8 mouse cellular contexts compared by ENCODE assay signal in genomic region chr7:130673169-130674033, GRCm38 (mm10).
A peak's percentile ranks its signal among the peaks of the same experiment; 100 is the strongest.
DNase-seq lines count a peak whose midpoint lies in the region; ATAC-seq and TF ChIP-seq lines count a peak whose summit lies in the region.

No protein-coding gene starts in this region.

- 69% methylated on average over 9 of the region's 9 CpGs for WGBS in kidney, embryonic 15.5 days
- WGBS in lung, postnatal 0 days, result 66% methylated on average over 9 of the region's 9 CpGs
- WGBS in stomach, embryonic 16.5 days, result 54% methylated on average over 9 of the region's 9 CpGs

- peaks cover 0 to 5% of the 10 kb centered on the region in 2 experiments; a peak in 1 of 4 replicates for H3K4me1 ChIP-seq in CH12.LX (ENCODE audit: control insufficient read depth in 1 of 2, insufficient read depth in 2 of 2)
- peaks cover 44% of the 10 kb centered on the region for H3K4me1 ChIP-seq in kidney, embryonic 15.5 days
- peaks cover 20% of the 10 kb centered on the region for H3K4me1 ChIP-seq in lung, postnatal 0 days (ENCODE audit: insufficient read depth, low read depth, low read length)
- peaks cover 47% of the 10 kb centered on the region for H3K4me1 ChIP-seq in stomach, embryonic 16.5 days (ENCODE audit: control insufficient read depth, insufficient read depth, low read length)

- no peaks in the 10 kb centered on the region for H3K36me3 ChIP-seq in CH12.LX (replicated peaks in 1 of 2; ENCODE audit: control insufficient read depth in 1 of 2, insufficient read depth in 1 of 2, low read length in 1 of 2)
- H3K36me3 ChIP-seq in kidney, embryonic 15.5 days, result peaks cover 16% of the 10 kb centered on the region
- H3K36me3 ChIP-seq in lung, postnatal 0 days (ENCODE audit: insufficient read depth, low read length), result no peaks in the 10 kb centered on the region
- H3K36me3 ChIP-seq in stomach, embryonic 16.5 days (ENCODE audit: control insufficient read depth, insufficient read depth, low read length), result peaks cover 5% of the 10 kb centered on the region

- no peaks in the 10 kb centered on the region for H3K9me3 ChIP-seq in CH12.LX (replicated peaks; ENCODE audit: low read length)
- 0 out of 2 replicates have a peak, but pooled peaks cover 4% of the 10 kb centered on the region for H3K9me3 ChIP-seq in kidney, embryonic 15.5 days (replicated peaks)
- H3K9me3 ChIP-seq in lung, postnatal 0 days (ENCODE audit: low read length), result no peaks in the 10 kb centered on the region
- H3K9me3 ChIP-seq in stomach, embryonic 16.5 days (replicated peaks; ENCODE audit: control insufficient read depth, low read length), result 0 out of 2 replicates have a peak, but pooled peaks cover 3% of the 10 kb centered on the region

- no peak overlapping the region for H3K27ac ChIP-seq in CH12.LX (ENCODE audit: insufficient read depth, low read depth)
- H3K27ac ChIP-seq in kidney, embryonic 15.5 days, result 0 out of 2 replicates have a peak overlapping the region, but pooled peaks have one; percentile 13
- no peak overlapping the region for H3K27ac ChIP-seq in lung, postnatal 0 days (ENCODE audit: low read length)
- peak overlapping the region; percentile 95 for H3K27ac ChIP-seq in stomach, embryonic 16.5 days (ENCODE audit: low read length)

- H3K27me3 ChIP-seq in CH12.LX (replicated peaks), result peaks cover 45% of the 10 kb centered on the region
- no peaks in the 10 kb centered on the region for H3K27me3 ChIP-seq in kidney, embryonic 15.5 days
- H3K27me3 ChIP-seq in lung, postnatal 0 days (replicated peaks; ENCODE audit: insufficient read depth, low read length), result no peaks in the 10 kb centered on the region
- H3K27me3 ChIP-seq in stomach, embryonic 16.5 days (ENCODE audit: control insufficient read depth, insufficient read depth, low read length), result no peaks in the 10 kb centered on the region

- H3K79me2 ChIP-seq in CH12.LX (replicated peaks; ENCODE audit: control insufficient read depth, extremely low read depth, insufficient read depth, poor library complexity, severe bottlenecking), result no peaks in the 10 kb centered on the region

- no peak for TF ChIP-seq EP300 in CH12.LX (IDR thresholded peaks at IDR 0.05; ENCODE audit: low read length)
- TF ChIP-seq EP300 in lung, postnatal 0 days (IDR thresholded peaks at IDR 0.05), result no peak

- no peak overlapping the region for H3K4me2 ChIP-seq in CH12.LX (ENCODE audit: insufficient read depth, low read depth, poor library complexity, severe bottlenecking)
- no peak overlapping the region for H3K4me2 ChIP-seq in kidney, embryonic 15.5 days
- H3K4me2 ChIP-seq in lung, postnatal 0 days (replicated peaks; ENCODE audit: low read depth, low read length), result no peak overlapping the region
- no peak overlapping the region for H3K4me2 ChIP-seq in stomach, embryonic 16.5 days (ENCODE audit: low read depth, low read length)

- no peak for TF ChIP-seq POLR2A in CH12.LX (IDR thresholded peaks at IDR 0.05; ENCODE audit: low read depth, low read length)

- in situ Hi-C loops in CH12.LX (cut with MboI; ENCODE audit: low pct_ligation_motif_present, low pct_unique_long_range_greater_than_20kb, low sequenced_read_pairs), result no loop called here

- peak; percentile 68 for DNase-seq in adrenal gland, adult 2 months
- DNase-seq in adrenal gland, postnatal 4 days (ENCODE audit: low spot score in 2 of 2), result no peak
- peak; percentile 50 for DNase-seq in CH12.LX (ENCODE audit: extremely low read depth)
- peak; percentile 74 for DNase-seq in cerebellum, adult 9-10 months
- peak; percentile 83 for DNase-seq in lung, postnatal 0 days (ENCODE audit: low spot score)

- dilution Hi-C loops in CH12.LX (cut with MboI; ENCODE audit: extremely low pct_ligation_motif_present, extremely low pct_unique_long_range_greater_than_20kb, low sequenced_read_pairs), result no loop called here

- ATAC-seq in granulocyte monocyte progenitor cell, adult 5-6 weeks (replicated peaks; ENCODE audit: poor library complexity, severe bottlenecking), result peak; percentile 74
- ATAC-seq in kidney, embryonic 15.5 days (replicated peaks; ENCODE audit: low FRiP score), result peak; percentile 35; the same call in 1 of the 2 replicates
- peak; percentile 39 for ATAC-seq in lung, postnatal 0 days
- peak; percentile 77 for ATAC-seq in stomach, embryonic 16.5 days (ENCODE audit: insufficient read depth, low FRiP score)

- no peak overlapping the region for H3K4me3 ChIP-seq in CH12.LX (replicated peaks in 1 of 3; ENCODE audit: low read depth in 2 of 3, low read length in 2 of 3, poor library complexity in 1 of 3)
- H3K4me3 ChIP-seq in kidney, embryonic 15.5 days (replicated peaks), result no peak overlapping the region
- no peak overlapping the region for H3K4me3 ChIP-seq in lung, postnatal 0 days (ENCODE audit: low read depth, low read length)
- H3K4me3 ChIP-seq in stomach, embryonic 16.5 days (replicated peaks; ENCODE audit: low read length), result no peak overlapping the region

- TF ChIP-seq CTCF in CH12.LX (conservative IDR thresholded peaks at IDR 0.05 in 1 of 2, IDR thresholded peaks at IDR 0.05 in 1 of 2; ENCODE audit: low read depth in 2 of 2, low read length in 2 of 2), result peak; percentile 64 to 93; a peak in 3 of 4 replicates
- TF ChIP-seq CTCF in lung, postnatal 0 days (IDR thresholded peaks at IDR 0.05), result peak; percentile 90

- H3K9ac ChIP-seq in CH12.LX (ENCODE audit: insufficient read depth, low read depth), result no peak overlapping the region
- no peak overlapping the region for H3K9ac ChIP-seq in kidney, embryonic 15.5 days
- no peak overlapping the region for H3K9ac ChIP-seq in lung, postnatal 0 days (replicated peaks; ENCODE audit: low read depth)
- H3K9ac ChIP-seq in stomach, embryonic 16.5 days (ENCODE audit: low read length), result peak overlapping the region; percentile 58

- TF ChIP-seq RAD21 in CH12.LX (IDR thresholded peaks at IDR 0.05; ENCODE audit: low read depth, low read length), result peak; percentile 89

TF ChIP-seq in CH12.LX, 34 proteins besides CTCF, POLR2A, EP300 and RAD21:
- TF ChIP-seq MAFK (IDR thresholded peaks at IDR 0.05; ENCODE audit: insufficient replicate concordance, low read length), result no peak
- TF ChIP-seq SMC3 (IDR thresholded peaks at IDR 0.05; ENCODE audit: low read depth, low read length), result peak; percentile 77
- TF ChIP-seq ZNF384 (IDR thresholded peaks at IDR 0.05; ENCODE audit: low read depth, low read length), result no peak
- TF ChIP-seq TCF12 (IDR thresholded peaks at IDR 0.05; ENCODE audit: low read depth, low read length), result no peak
- TF ChIP-seq ZKSCAN1 (IDR thresholded peaks at IDR 0.05; ENCODE audit: borderline replicate concordance, low read depth, low read length), result no peak
- TF ChIP-seq ZC3H11A (IDR thresholded peaks at IDR 0.05; ENCODE audit: low read depth, low read length), result peak; percentile 32; the same call in 1 of the 2 replicates
- no peak for TF ChIP-seq RCOR1 (conservative IDR thresholded peaks at IDR 0.05; ENCODE audit: low read depth, low read length)
- no peak for TF ChIP-seq MAX (IDR thresholded peaks at IDR 0.05; ENCODE audit: low read length)
- 0 out of 2 replicates have a peak, but pooled peaks have one; percentile 13 for TF ChIP-seq IRF4 (IDR thresholded peaks at IDR 0.05; ENCODE audit: low read depth, low read length)

Comparison
In these comparisons a context has a peak if more than half of its experiments do, and no peak if none do; other contexts are left out.
1. DNase-seq: peak in adrenal gland, adult 2 months (single experiment), CH12.LX (single experiment), cerebellum, adult 9-10 months (single experiment) and lung, postnatal 0 days (single experiment); none in adrenal gland, postnatal 4 days (0 of 2).
2. H3K27ac ChIP-seq: peak in kidney, embryonic 15.5 days (single experiment) and stomach, embryonic 16.5 days (single experiment); none in CH12.LX (single experiment) and lung, postnatal 0 days (single experiment).
3. Peak in every context shown above with its lines, with median percentiles within 50 percentile points of each other: ATAC-seq.